ENCODE assay signal across 15 mouse cellular contexts in genomic region chr15:96332468-96333213, GRCm38 (mm10). TPM values are rescaled to one million over a fixed set of nuclear protein-coding genes. Genes with fewer than 3 reads are reported as not detected.
DNase-seq lines count a peak whose midpoint lies in the region; ATAC-seq and TF ChIP-seq lines count a peak whose summit lies in the region.
"Had no signal": no experiment of that assay in that cellular context is flagged by ENCODE, and none has a peak within 500 bp of the region (broad histone marks: within the 10 kb centered on the region; RNA-seq: fewer than 3 reads in every experiment).

No protein-coding gene starts in this region.

- H3K4me1 ChIP-seq in embryonic facial prominence, embryonic 12.5 days, result no peaks in the 10 kb centered on the region
- peaks cover 9% of the 10 kb centered on the region for H3K4me1 ChIP-seq in embryonic facial prominence, embryonic 10.5 days
- H3K4me1 ChIP-seq in E14TG2a.4 (replicated peaks; ENCODE audit: low read depth, low read length), result peaks cover 49% of the 10 kb centered on the region
- no peaks in the 10 kb centered on the region for H3K4me1 ChIP-seq in midbrain, postnatal 0 days (ENCODE audit: insufficient read depth, low read length)
- no peaks in the 10 kb centered on the region for H3K4me1 ChIP-seq in kidney, embryonic 16.5 days (ENCODE audit: insufficient read depth, low read length)

- no peak for DNase-seq in embryonic facial prominence, embryonic 10.5 days (ENCODE audit: low spot score)
- DNase-seq in layer of hippocampus, adult 2 months (ENCODE audit: low spot score in 2 of 2), result no peak
- DNase-seq in layer of hippocampus, postnatal 10 days (ENCODE audit: low spot score in 2 of 2), result no peak
- peak; percentile 9 for DNase-seq in retina, embryonic 14.5 days (ENCODE audit: low spot score)
- DNase-seq in midbrain, postnatal 0 days (ENCODE audit: low spot score), result no peak
- DNase-seq: adrenal gland, adult 8-10 months; cerebellum, adult 9-10 months; gastrocnemius, postnatal 10 days; kidney, postnatal 10 days; lung, embryonic 14.5 days had no signal

- no peak overlapping the region for H3K4me3 ChIP-seq in embryonic facial prominence, embryonic 12.5 days
- H3K4me3 ChIP-seq in embryonic facial prominence, embryonic 10.5 days, result no peak overlapping the region
- no peak overlapping the region for H3K4me3 ChIP-seq in layer of hippocampus, adult 2 months
- peak overlapping the region; percentile 15; the same call in 1 of the 2 replicates for H3K4me3 ChIP-seq in E14TG2a.4 (replicated peaks; ENCODE audit: low read length)
- H3K4me3 ChIP-seq in midbrain, postnatal 0 days (ENCODE audit: low read depth, low read length), result no peak overlapping the region
- no peak overlapping the region for H3K4me3 ChIP-seq in kidney, embryonic 16.5 days (ENCODE audit: low read length)

- H3K27ac ChIP-seq in embryonic facial prominence, embryonic 12.5 days, result 0 out of 2 replicates have a peak overlapping the region, but pooled peaks have one; percentile 11
- H3K27ac ChIP-seq in embryonic facial prominence, embryonic 10.5 days (replicated peaks), result no peak overlapping the region
- H3K27ac ChIP-seq in layer of hippocampus, adult 2 months, result 0 out of 2 replicates have a peak overlapping the region, but pooled peaks have one; percentile 5
- H3K27ac ChIP-seq in midbrain, postnatal 0 days (ENCODE audit: low read depth, low read length), result no peak overlapping the region
- H3K27ac ChIP-seq in kidney, embryonic 16.5 days (ENCODE audit: low read length), result no peak overlapping the region

- 84% methylated on average over 9 of the region's 9 CpGs for WGBS in embryonic facial prominence, embryonic 12.5 days
- WGBS in embryonic facial prominence, embryonic 10.5 days, result 89% methylated on average over 9 of the region's 9 CpGs
- WGBS in midbrain, postnatal 0 days, result 77% methylated on average over 9 of the region's 9 CpGs
- 76% methylated on average over 9 of the region's 9 CpGs for WGBS in kidney, embryonic 16.5 days

- H3K4me2 ChIP-seq in embryonic facial prominence, embryonic 12.5 days (replicated peaks), result no peak overlapping the region
- no peak overlapping the region for H3K4me2 ChIP-seq in midbrain, postnatal 0 days (ENCODE audit: low read depth, low read length, poor library complexity, severe bottlenecking)
- no peak overlapping the region for H3K4me2 ChIP-seq in kidney, embryonic 16.5 days (replicated peaks; ENCODE audit: low read depth, low read length)
- H3K4me2 ChIP-seq: lung, embryonic 14.5 days had no signal

- H3K9me3 ChIP-seq in embryonic facial prominence, embryonic 12.5 days, result no peaks in the 10 kb centered on the region
- H3K9me3 ChIP-seq in embryonic facial prominence, embryonic 10.5 days, result no peaks in the 10 kb centered on the region
- no peaks in the 10 kb centered on the region for H3K9me3 ChIP-seq in E14TG2a.4 (ENCODE audit: low read length)
- no peaks in the 10 kb centered on the region for H3K9me3 ChIP-seq in midbrain, postnatal 0 days (ENCODE audit: low read length)
- no peaks in the 10 kb centered on the region for H3K9me3 ChIP-seq in kidney, embryonic 16.5 days (ENCODE audit: low read length)

- ATAC-seq in embryonic facial prominence, embryonic 12.5 days (ENCODE audit: insufficient number of reproducible peaks, insufficient read depth, low FRiP score, low TSS enrichment), result no peak
- ATAC-seq in midbrain, postnatal 0 days (ENCODE audit: low FRiP score), result no peak
- ATAC-seq in kidney, embryonic 16.5 days (ENCODE audit: low FRiP score, low TSS enrichment), result no peak
- ATAC-seq: forebrain, embryonic 16.5 days; midbrain, embryonic 16.5 days had no signal

- TF ChIP-seq CTCF in layer of hippocampus, adult 2 months (conservative IDR thresholded peaks at IDR 0.05), result no peak
- no peak for TF ChIP-seq CTCF in E14TG2a.4 (conservative IDR thresholded peaks at IDR 0.05; ENCODE audit: low read length)
- TF ChIP-seq CTCF in midbrain, postnatal 0 days (IDR thresholded peaks at IDR 0.05), result no peak

- no peaks in the 10 kb centered on the region for H3K27me3 ChIP-seq in embryonic facial prominence, embryonic 12.5 days
- H3K27me3 ChIP-seq in embryonic facial prominence, embryonic 10.5 days (replicated peaks; ENCODE audit: low read depth, poor library complexity, severe bottlenecking), result no peaks in the 10 kb centered on the region
- no peaks in the 10 kb centered on the region for H3K27me3 ChIP-seq in E14TG2a.4 (ENCODE audit: insufficient read depth, low read length)
- no peaks in the 10 kb centered on the region for H3K27me3 ChIP-seq in midbrain, postnatal 0 days (ENCODE audit: insufficient read depth, low read length)
- H3K27me3 ChIP-seq in kidney, embryonic 16.5 days (ENCODE audit: insufficient read depth, low read length), result no peaks in the 10 kb centered on the region

- no peaks in the 10 kb centered on the region for H3K36me3 ChIP-seq in embryonic facial prominence, embryonic 12.5 days
- H3K36me3 ChIP-seq in embryonic facial prominence, embryonic 10.5 days (replicated peaks), result peaks cover 17% of the 10 kb centered on the region
- H3K36me3 ChIP-seq in E14TG2a.4 (ENCODE audit: insufficient read depth, low read length), result no peaks in the 10 kb centered on the region; the same call in 1 of the 2 replicates
- H3K36me3 ChIP-seq in midbrain, postnatal 0 days (ENCODE audit: insufficient read depth, low read length), result no peaks in the 10 kb centered on the region
- no peaks in the 10 kb centered on the region for H3K36me3 ChIP-seq in kidney, embryonic 16.5 days (ENCODE audit: insufficient read depth, low read length)

- H3K9ac ChIP-seq in embryonic facial prominence, embryonic 12.5 days, result no peak overlapping the region
- H3K9ac ChIP-seq in midbrain, postnatal 0 days (replicated peaks; ENCODE audit: low read length, poor library complexity, severe bottlenecking), result no peak overlapping the region
- H3K9ac ChIP-seq in kidney, embryonic 16.5 days (replicated peaks; ENCODE audit: low read length), result no peak overlapping the region
- H3K9ac ChIP-seq: lung, embryonic 14.5 days had no signal

RNA-seq across cellular contexts. Expression of gene Arid2, which starts 45.3 kb away (rescaled TPM):
- 33.0 and 33.1 TPM in 2 replicates for polyA plus RNA-seq in embryonic facial prominence, embryonic 12.5 days (2016; fragmentation: Nextera tagmentation; extraction: Ambion mirVana)
- polyA plus RNA-seq in embryonic facial prominence, embryonic 10.5 days (2016; fragmentation: Nextera tagmentation; extraction: Ambion mirVana), result 31.2 and 32.0 TPM in 2 replicates
- 10 to 100 TPM; 34.9 to 36.6 TPM for total RNA-seq in layer of hippocampus, adult 2 months (2021)
- 10 to 100 TPM; 43.7 to 46.0 TPM for total RNA-seq in layer of hippocampus, postnatal 10 days (2021)
- total RNA-seq in midbrain, postnatal 0 days (2014; rRNA removed), result 40.8 and 55.6 TPM in 2 replicates
- polyA plus RNA-seq in midbrain, postnatal 0 days (2015; fragmentation: Nextera tagmentation; extraction: Ambion mirVana), result 9.5 and 11.2 TPM in 2 replicates
- polyA plus RNA-seq in kidney, embryonic 16.5 days (2015; fragmentation: Nextera tagmentation; extraction: Ambion mirVana), result 24.0 and 25.9 TPM in 2 replicates

Comparison
In these comparisons a context has a peak if more than half of its experiments do, and no peak if none do; other contexts are left out.
1. H3K27ac ChIP-seq: peak in embryonic facial prominence, embryonic 12.5 days (single experiment) and layer of hippocampus, adult 2 months (single experiment); none in embryonic facial prominence, embryonic 10.5 days (single experiment), midbrain, postnatal 0 days (single experiment) and kidney, embryonic 16.5 days (single experiment).